Mouse (Mus musculus): ENCODE measurements around the gene Olfr1357. TPM values are rescaled to one million over a fixed set of nuclear protein-coding genes. Genes with fewer than 3 reads are reported as not detected.

The Olfr1357 gene
- polyA plus RNA-seq, 1 experiment from 2014 or later: 0.08 TPM

GRCm38 (mm10) chr10:78565070-78565469 lies 52.8 kb downstream of the Olfr1357 start:
- Histone ChIP-seq H3K27ac (replicated peaks; ENCODE audit: low read depth, low read length) (no peak overlapping the region), H3K9ac (ENCODE audit: low read depth, low read length) (no peak overlapping the region), H3K4me3 (ENCODE audit: low read depth, low read length) (no peak overlapping the region), H3K4me1 (ENCODE audit: control insufficient read depth, insufficient read depth, low read length) (peaks cover 3% of the 10 kb centered on the region; the same call in 1 of the 2 replicates), H3K27me3 (replicated peaks; ENCODE audit: control insufficient read depth, insufficient read depth, low read length) (no peaks in the 10 kb centered on the region), H3K36me3 (ENCODE audit: control insufficient read depth, insufficient read depth, low read length) (no peaks in the 10 kb centered on the region), H3K9me3 (ENCODE audit: control insufficient read depth, low read length) (no peaks in the 10 kb centered on the region), H3K4me2 (ENCODE audit: low read depth, low read length) (no peak overlapping the region)
- ATAC-seq (ENCODE audit: low read depth) (no peak), DNase-seq (ENCODE audit: low spot score) (no peak)
- WGBS: 85% methylated on average over 1 of the region's 1 CpGs

Other genes starting within 250 kb of the Olfr1357 start
- 204 and 237 TPM in 2 replicates for gene Rrp1, start 205.0 kb downstream of the Olfr1357 start, polyA plus RNA-seq (2014; fragmentation: Nextera tagmentation; extraction: Ambion mirVana)
- gene Cstb, start 192.4 kb downstream of the Olfr1357 start, polyA plus RNA-seq (2014; fragmentation: Nextera tagmentation; extraction: Ambion mirVana): 249 and 258 TPM in 2 replicates
- 8.1 and 8.2 TPM in 2 replicates for gene Pdxk, start 153.1 kb downstream of the Olfr1357 start, polyA plus RNA-seq (2014; fragmentation: Nextera tagmentation; extraction: Ambion mirVana)
- gene Olfr1358, start 100.6 kb downstream of the Olfr1357 start, polyA plus RNA-seq (2014; fragmentation: Nextera tagmentation; extraction: Ambion mirVana): not detected in 2 replicates
- gene Ilvbl, start 43.7 kb downstream of the Olfr1357 start, polyA plus RNA-seq (2014; fragmentation: Nextera tagmentation; extraction: Ambion mirVana): 42.7 and 42.8 TPM in 2 replicates
- gene Syde1, start 26.1 kb downstream of the Olfr1357 start, polyA plus RNA-seq (2014; fragmentation: Nextera tagmentation; extraction: Ambion mirVana): 19.6 and 20.6 TPM in 2 replicates
- 3.6 and 4.7 TPM in 2 replicates for gene Casp14, start 100.2 kb upstream of the Olfr1357 start, polyA plus RNA-seq (2014; fragmentation: Nextera tagmentation; extraction: Ambion mirVana)
- 0.10 TPM in 1 of 2 replicates, not detected in the other for gene Ccdc105, start 135.0 kb upstream of the Olfr1357 start, polyA plus RNA-seq (2014; fragmentation: Nextera tagmentation; extraction: Ambion mirVana)
- gene Slc1a6, start 162.4 kb upstream of the Olfr1357 start, polyA plus RNA-seq (2014; fragmentation: Nextera tagmentation; extraction: Ambion mirVana): 0.68 and 0.70 TPM in 2 replicates
- gene Olfr1356, start 234.1 kb upstream of the Olfr1357 start, polyA plus RNA-seq (2014; fragmentation: Nextera tagmentation; extraction: Ambion mirVana): not detected in 2 replicates

Data from embryonic facial prominence, embryonic 14.5 days (tissue).